Mouse (Mus musculus) cortical plate, adult 2 months (tissue): Measurements from ENCODE around the gene Rhox2c.
"Not testable (repeated sequence)": the region's sequence is repeated elsewhere in the genome, so short reads cannot be mapped to it uniquely, and the experiment has no call there.

Source experiments
- CTCF ChIP-seq: fragments of 200-500 bp; IDR thresholded peaks from 2 replicates; pipeline ENCODE4 v1.5.1; 2011; ENCODE audit warnings: mild to moderate bottlenecking, control low read depth, low read length; ENCODE audit not compliant: insufficient read depth; ENCODE audit errors: extremely low read depth
- POLR2A ChIP-seq: fragments of 200-500 bp; IDR thresholded peaks from 2 replicates; pipeline ENCODE4 v1.6.1; 2011; ENCODE audit warnings: mild to moderate bottlenecking, low read length, control low read depth; ENCODE audit not compliant: insufficient read depth; ENCODE audit errors: extremely low read depth

DNA sequence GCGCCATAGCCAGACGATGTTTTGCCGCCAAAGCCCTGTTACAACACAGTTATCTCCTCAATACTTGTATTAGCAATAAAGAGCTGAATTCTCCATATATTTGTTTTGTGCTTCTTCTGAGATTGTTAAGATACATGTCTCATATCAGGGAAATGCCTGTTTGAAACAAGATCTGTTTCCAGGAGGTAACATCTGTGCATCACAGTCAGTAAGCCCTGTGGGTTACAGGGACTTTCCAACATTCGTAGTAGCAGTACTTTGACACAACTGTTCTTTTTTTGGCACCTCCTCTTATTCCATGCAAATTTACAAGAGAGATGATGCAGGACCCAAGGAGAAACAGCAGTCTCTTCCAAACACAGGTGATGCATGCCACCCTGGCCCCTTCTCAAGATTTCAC lies 4.8 kb downstream of the Rhox2c start, which contains the start of gene Rhox3c:
- TF ChIP-seq POLR2A, CTCF: not testable (repeated sequence)
